Mouse (Mus musculus) lung, adult 2 months (tissue): ENCODE results near the gene Npr1.

Experiments used
- CTCF ChIP-seq: fragments of 200-500 bp; IDR thresholded peaks from 2 replicates; pipeline ENCODE4 v1.5.1; 2011; ENCODE audit warnings: mild to moderate bottlenecking, low read length, control low read depth; ENCODE audit not compliant: insufficient read depth
- POLR2A ChIP-seq: fragments of 200-500 bp; IDR thresholded peaks from 2 replicates; pipeline ENCODE4 v1.6.1; 2011; ENCODE audit warnings: low read depth, mild to moderate bottlenecking, control low read depth, low read length, borderline replicate concordance; ENCODE audit errors: extremely low read depth

GRCm38 (mm10) chr3:90475831-90476611 is 10.4 kb upstream of the Npr1 start, which contains the start of gene Ilf2:
- TF ChIP-seq POLR2A (peak; percentile 81; the same call in 1 of the 2 replicates), CTCF (peak; percentile 23; the same call in 1 of the 2 replicates)
